Mouse (Mus musculus) heart, embryonic 14.5 days (tissue): ENCODE measurements around the gene Tmem14c. TPM values are rescaled to one million over a fixed set of nuclear protein-coding genes. Genes with fewer than 3 reads are reported as not detected.

Source experiments
- ATAC-seq: fragments of 200-750 bp; cut with Nextera tagmentation; 2 replicates; pipeline ENCODE4 v1.8.0; 2017; ENCODE audit warnings: low read depth, moderate TSS enrichment; ENCODE audit not compliant: insufficient number of reproducible peaks, insufficient read depth, low FRiP score
- H3K27ac ChIP-seq, 2 experiments: fragments of 200-500 bp in 1 of 2; fragments of 300-500 bp in 1 of 2; sonication (generic) in 1 of 2; replicated peaks in 1 of 2; 2 replicates each; pipeline ENCODE4 v1.5.1; 2012 to 2014; ENCODE audit warnings: low read depth in 2 of 2, low read length in 2 of 2, control low read depth in 1 of 2, mild to moderate bottlenecking in 1 of 2, mixed read lengths in 1 of 2; ENCODE audit not compliant: control insufficient read depth in 1 of 2, insufficient read depth in 1 of 2
- H3K27me3 ChIP-seq: fragments of 300-500 bp; sonication (generic); 2 replicates; pipeline ENCODE4 v1.6.1; 2014; ENCODE audit warnings: mild to moderate bottlenecking, low read length, control low read depth; ENCODE audit not compliant: control insufficient read depth, insufficient read depth
- H3K36me3 ChIP-seq: fragments of 300-500 bp; sonication (generic); 2 replicates; pipeline ENCODE4 v1.6.1; 2014; ENCODE audit warnings: mild to moderate bottlenecking, control low read depth, low read length, mixed read lengths; ENCODE audit not compliant: control insufficient read depth, insufficient read depth
- H3K4me1 ChIP-seq, 2 experiments: fragments of 200-500 bp in 1 of 2; fragments of 300-500 bp in 1 of 2; sonication (generic) in 1 of 2; 2 replicates each; pipeline ENCODE4 v1.6.1; 2012 to 2014; ENCODE audit warnings: low read length in 2 of 2, control low read depth in 1 of 2, mixed read lengths in 1 of 2; ENCODE audit not compliant: control insufficient read depth in 2 of 2, insufficient read depth in 2 of 2
- H3K4me2 ChIP-seq: fragments of 300-500 bp; sonication (generic); 2 replicates; pipeline ENCODE4 v1.6.1; 2014; ENCODE audit warnings: mild to moderate bottlenecking, low read length
- H3K4me3 ChIP-seq, 2 experiments: fragments of 200-500 bp in 1 of 2; fragments of 300-500 bp in 1 of 2; sonication (generic) in 1 of 2; 2 replicates each; pipeline ENCODE4 v1.5.1; 2012 to 2014; ENCODE audit warnings: low read length in 2 of 2, mild to moderate bottlenecking in 2 of 2, control low read depth in 1 of 2, low read depth in 1 of 2, moderate library complexity in 1 of 2; ENCODE audit not compliant: control insufficient read depth in 1 of 2, insufficient read depth in 1 of 2
- H3K9ac ChIP-seq: fragments of 300-500 bp; sonication (generic); 2 replicates; pipeline ENCODE4 v1.6.1; 2014; ENCODE audit warnings: mild to moderate bottlenecking, low read length
- H3K9me3 ChIP-seq: fragments of 300-500 bp; sonication (generic); 2 replicates; pipeline ENCODE4 v1.6.1; 2016; ENCODE audit warnings: low read length, control low read depth; ENCODE audit not compliant: control insufficient read depth
- WGBS: fragments of 180-500 bp; shearing (Covaris S2); extraction: QIAGEN DNeasy Blood & Tissue Kit; methylation state at CpG from one replicate; pipeline ENCODE4 v1.1.7; 2014; 5-methylcytosine and 5-hydroxymethylcytosine counted together
- polyA plus RNA-seq: library from polyadenylated mRNA; unstranded; fragments of >200 nt; fragmentation: Nextera tagmentation; extraction: Ambion mirVana; gene quantifications from 2 replicates; pipeline ENCODE4 v1.2.1, GENCODE M21; 2014

Tmem14c gene
- 245 and 252 TPM in 2 replicates for polyA plus RNA-seq

- peaks cover 68% of the 10 kb centered on the region for H3K36me3 ChIP-seq
- peak within 1 kb of the TSS; percentile 80 to 85 for H3K27ac ChIP-seq
- peaks cover 11 to 21% of the 10 kb centered on the region in 2 experiments for H3K4me1 ChIP-seq
- no peaks in the 10 kb centered on the region for H3K9me3 ChIP-seq
- peak; percentile 96 for ATAC-seq
- WGBS, result under 1% methylated on average over 43 of the region's 43 CpGs
- H3K27me3 ChIP-seq, result no peaks in the 10 kb centered on the region
- H3K4me2 ChIP-seq, result peak within 1 kb of the TSS; percentile 87
- peak within 1 kb of the TSS; percentile 55 to 66 for H3K4me3 ChIP-seq
- H3K9ac ChIP-seq, result peak within 1 kb of the TSS; percentile 84
Observed at GRCm38 (mm10) chr13:41015829-41016634, at the start of gene Tmem14c. Tmem14c (plus strand) TSS chr13:41016292.

- Histone ChIP-seq H3K4me1 (no peaks in the 10 kb centered on the region), H3K27me3 (no peaks in the 10 kb centered on the region), H3K36me3 (no peaks in the 10 kb centered on the region), H3K9ac (no peak overlapping the region), H3K27ac (no peak overlapping the region), H3K4me3 (no peak overlapping the region), H3K4me2 (no peak overlapping the region), H3K9me3 (no peaks in the 10 kb centered on the region)
- no peak for ATAC-seq
- 93% methylated on average over 10 of the region's 10 CpGs for WGBS
Observed at GRCm38 (mm10) chr13:40967609-40968008, 48.5 kb upstream of the Tmem14c start.

- Histone ChIP-seq H3K27ac (no peak overlapping the region), H3K9ac (no peak overlapping the region), H3K9me3 (0 out of 2 replicates have a peak, but pooled peaks cover 2% of the 10 kb centered on the region), H3K4me3 (no peak overlapping the region), H3K4me1 (no peaks in the 10 kb centered on the region), H3K4me2 (no peak overlapping the region), H3K36me3 (no peaks in the 10 kb centered on the region), H3K27me3 (no peaks in the 10 kb centered on the region)
- no peak for ATAC-seq
- 64% methylated on average over 5 of the region's 5 CpGs for WGBS
Observed at GRCm38 (mm10) chr13:40968564-40968963, 47.5 kb upstream of the Tmem14c start.

- WGBS, result 81% methylated on average over 4 of the region's 4 CpGs
- H3K9ac ChIP-seq, result no peak overlapping the region
- no peaks in the 10 kb centered on the region for H3K4me1 ChIP-seq
- H3K4me3 ChIP-seq, result no peak overlapping the region
- no peak overlapping the region for H3K4me2 ChIP-seq
- H3K27ac ChIP-seq, result no peak overlapping the region
- no peak for ATAC-seq
- H3K9me3 ChIP-seq, result 0 out of 2 replicates have a peak, but pooled peaks cover 3% of the 10 kb centered on the region
- no peaks in the 10 kb centered on the region for H3K36me3 ChIP-seq
- H3K27me3 ChIP-seq, result no peaks in the 10 kb centered on the region
Observed at GRCm38 (mm10) chr13:40969761-40970390, 46.2 kb upstream of the Tmem14c start.

GRCm38 (mm10) chr13:40971261-40971660 lies 44.8 kb upstream of the Tmem14c start:
- Histone ChIP-seq H3K36me3 (no peaks in the 10 kb centered on the region), H3K27me3 (no peaks in the 10 kb centered on the region), H3K9ac (no peak overlapping the region), H3K27ac (no peak overlapping the region), H3K9me3 (0 out of 2 replicates have a peak, but pooled peaks cover 3% of the 10 kb centered on the region), H3K4me2 (no peak overlapping the region), H3K4me1 (no peaks in the 10 kb centered on the region), H3K4me3 (no peak overlapping the region)
- ATAC-seq, result no peak
- 72% methylated on average over 5 of the region's 5 CpGs for WGBS

GRCm38 (mm10) chr13:40971831-40972230 lies 44.3 kb upstream of the Tmem14c start:
- ATAC-seq, result no peak
- 0 out of 2 replicates have a peak, but pooled peaks cover 3% of the 10 kb centered on the region for H3K9me3 ChIP-seq
- 85% methylated on average over 2 of the region's 2 CpGs for WGBS
- H3K9ac ChIP-seq, result no peak overlapping the region
- no peaks in the 10 kb centered on the region for H3K4me1 ChIP-seq
- H3K4me3 ChIP-seq, result no peak overlapping the region
- no peaks in the 10 kb centered on the region for H3K27me3 ChIP-seq
- H3K36me3 ChIP-seq, result no peaks in the 10 kb centered on the region
- no peak overlapping the region for H3K4me2 ChIP-seq
- H3K27ac ChIP-seq, result no peak overlapping the region

GRCm38 (mm10) chr13:40972976-40973375 lies 43.1 kb upstream of the Tmem14c start:
- H3K27ac ChIP-seq, result no peak overlapping the region
- 72% methylated on average over 5 of the region's 5 CpGs for WGBS
- ATAC-seq, result no peak
- H3K4me1 ChIP-seq, result no peaks in the 10 kb centered on the region
- H3K27me3 ChIP-seq, result no peaks in the 10 kb centered on the region
- H3K9me3 ChIP-seq, result 0 out of 2 replicates have a peak, but pooled peaks cover 3% of the 10 kb centered on the region
- no peaks in the 10 kb centered on the region for H3K36me3 ChIP-seq
- no peak overlapping the region for H3K9ac ChIP-seq
- no peak overlapping the region for H3K4me2 ChIP-seq
- H3K4me3 ChIP-seq, result no peak overlapping the region
